Comparison of ENCODE assay signal across 8 mouse cellular contexts in the genomic region with DNA sequence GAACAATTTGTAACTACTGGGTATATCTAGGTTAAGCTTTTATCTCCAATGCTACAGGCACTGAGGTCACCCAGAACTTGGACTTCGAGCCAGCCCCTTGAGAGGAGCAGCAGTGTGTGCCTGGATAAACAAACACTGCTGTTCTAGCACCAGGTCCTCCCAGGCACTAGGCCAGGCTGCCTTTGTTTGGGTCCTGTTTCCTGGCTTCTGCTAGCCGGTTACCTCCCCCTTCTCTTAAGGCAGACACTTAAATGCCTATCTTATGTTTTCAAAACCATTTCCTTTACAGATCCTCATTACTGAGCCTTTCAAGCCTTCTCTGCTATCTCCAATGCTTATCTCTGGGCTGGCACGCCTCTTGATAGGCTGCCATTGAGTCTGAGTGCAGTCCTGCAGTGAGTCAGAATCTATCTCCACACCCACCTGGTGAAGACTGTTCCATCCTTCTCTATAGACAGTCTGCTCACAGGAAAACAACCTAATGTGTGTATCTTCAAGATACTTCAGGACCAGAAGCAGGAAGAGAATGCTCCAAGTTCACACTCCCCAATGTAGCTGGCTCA. TPM values are rescaled to one million over a fixed set of nuclear protein-coding genes. Genes with fewer than 3 reads are reported as not detected.
DNase-seq lines count a peak whose midpoint lies in the region; TF ChIP-seq lines count a peak whose summit lies in the region.

No protein-coding gene starts in this region.

- no peak for TF ChIP-seq CTCF in cortical plate, adult 2 months (IDR thresholded peaks at IDR 0.05; ENCODE audit: extremely low read depth, insufficient read depth, low read length)

- H3K27ac ChIP-seq in cortical plate, adult 2 months (ENCODE audit: insufficient read depth, low read length): peak overlapping the region; percentile 48; the same call in 1 of the 2 replicates

- intact Hi-C loops in gastrocnemius, postnatal 14 days (cut with DNase I; ENCODE audit: low total_unique reads): loop anchor here (10.0 kb wide), 1 partner anchor 215 kb away; no protein-coding TSS in a partner anchor
- intact Hi-C loops in heart, postnatal 10 days (cut with DNase I): loop anchor here (2.0 to 5.0 kb wide), 2 partner anchors 59 to 78 kb away; no protein-coding TSS in a partner anchor

- H3K36me3 ChIP-seq in megakaryocyte, embryonic 14.5 days (replicated peaks; ENCODE audit: low read length): no peaks in the 10 kb centered on the region

- TF ChIP-seq POLR2A in cortical plate, adult 2 months (IDR thresholded peaks at IDR 0.05; ENCODE audit: extremely low read depth, insufficient read depth, low read length): no peak

- DNase-seq in gastrocnemius, postnatal 14 days: peak; percentile 35
- no peak for DNase-seq in gastrocnemius, postnatal 10 days
- DNase-seq in MN1 (ENCODE audit: low spot score): peak; percentile 82
- DNase-seq in heart, postnatal 10 days: peak; percentile 83 to 89
- peak; percentile 62 for DNase-seq in large intestine, adult 2 months (ENCODE audit: low read depth, low spot score)
- peak; percentile 62 for DNase-seq in thymus, postnatal 25 days

- peaks cover 12% of the 10 kb centered on the region for H3K4me1 ChIP-seq in cortical plate, adult 2 months (ENCODE audit: control insufficient read depth, insufficient read depth, low read length)
- peaks cover 93% of the 10 kb centered on the region for H3K4me1 ChIP-seq in megakaryocyte, embryonic 14.5 days

- H3K4me3 ChIP-seq in cortical plate, adult 2 months (ENCODE audit: insufficient read depth, low read length): no peak overlapping the region
- H3K4me3 ChIP-seq in megakaryocyte, embryonic 14.5 days (replicated peaks): peak overlapping the region; percentile 20

- H3K9me3 ChIP-seq in megakaryocyte, embryonic 14.5 days: no peaks in the 10 kb centered on the region

- no peaks in the 10 kb centered on the region for H3K27me3 ChIP-seq in megakaryocyte, embryonic 14.5 days (replicated peaks)

- WGBS in large intestine, adult 2 months: 11% methylated on average over 3 of the region's 3 CpGs

RNA-seq across cellular contexts. Expression of a gene that starts 23.2 kb away (rescaled TPM):
- total RNA-seq in gastrocnemius, postnatal 14 days (2021): 10 to 100 TPM; 25.2 to 30.5 TPM
- 10 to 100 TPM; 44.4 to 58.3 TPM for total RNA-seq in gastrocnemius, postnatal 10 days (2021)
- polyA plus RNA-seq in cortical plate, adult 2 months (2012; rRNA removed): 34.0 and 35.3 TPM in 2 replicates
- total RNA-seq in heart, postnatal 10 days (2021): 10 to 100 TPM; 44.1 to 44.8 TPM
- polyA plus RNA-seq in large intestine, adult 2 months (2012; rRNA removed): 19.1 and 32.5 TPM in 2 replicates
- polyA plus RNA-seq in megakaryocyte, embryonic 14.5 days (2012; ENCODE audit: insufficient read depth, low replicate concordance): 12.1 and 14.4 TPM in 2 replicates
